Mouse (Mus musculus): ENCODE data around the gene Eif3k. TPM values are rescaled to one million over a fixed set of nuclear protein-coding genes. Genes with fewer than 3 reads are reported as not detected.

Gene Eif3k
- polyA plus RNA-seq, 1 experiment from 2014 or later: 373 TPM

DNA sequence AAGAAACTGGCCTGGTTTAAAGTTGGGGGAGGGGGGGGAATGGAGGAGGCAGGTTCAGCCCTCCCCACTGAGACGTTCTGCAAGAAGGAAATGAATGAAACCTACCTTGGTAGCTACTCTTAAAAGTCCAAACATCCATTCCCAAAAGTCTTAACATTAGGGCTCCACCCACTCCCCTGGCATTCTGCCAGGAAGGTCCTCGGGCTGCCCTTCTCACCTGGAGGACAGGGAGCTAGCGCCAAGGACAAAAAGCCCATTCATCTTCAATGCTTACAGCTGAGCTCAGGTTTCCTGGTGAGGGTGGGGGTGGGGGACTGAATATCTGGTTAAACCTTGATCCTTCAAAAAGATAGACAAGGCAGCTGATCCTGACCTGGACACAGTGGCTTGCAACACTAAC lies 52.3 kb downstream of the Eif3k start:
- H3K27ac ChIP-seq: peak overlapping the region; percentile 83
- ATAC-seq (ENCODE audit: insufficient read depth, low FRiP score, low read depth): peak; percentile 16; the same call in 1 of the 2 replicates
- no peaks in the 10 kb centered on the region for H3K36me3 ChIP-seq
- H3K4me2 ChIP-seq: no peak overlapping the region
- no peaks in the 10 kb centered on the region for H3K9me3 ChIP-seq
- no peak overlapping the region for H3K4me3 ChIP-seq (replicated peaks)
- peaks cover 62% of the 10 kb centered on the region for H3K4me1 ChIP-seq
- no peaks in the 10 kb centered on the region for H3K27me3 ChIP-seq (replicated peaks)
- no peak overlapping the region for H3K9ac ChIP-seq
- WGBS: 20% methylated on average over 3 of the region's 3 CpGs

DNA sequence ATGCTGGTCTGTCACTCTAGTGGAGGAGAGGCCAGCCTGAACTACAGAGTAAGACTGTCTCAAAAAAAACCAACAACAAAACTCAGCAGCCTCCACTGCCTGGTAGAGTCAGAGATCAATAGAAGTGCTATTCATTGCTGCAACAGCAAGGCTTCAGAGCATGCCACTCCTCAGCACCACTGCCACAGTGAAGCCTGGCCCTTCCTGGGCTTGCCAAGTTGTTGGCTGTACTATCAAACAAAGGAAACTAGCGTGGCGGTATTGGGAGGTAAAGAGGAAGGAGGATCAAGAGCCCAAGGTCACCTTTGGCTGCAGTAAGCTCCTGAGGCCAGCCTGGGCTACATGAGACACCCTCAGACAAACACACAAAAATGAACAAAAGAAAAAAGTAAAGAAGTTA lies 55.5 kb downstream of the Eif3k start:
- Histone ChIP-seq H3K27ac (peak overlapping the region; percentile 93), H3K36me3 (no peaks in the 10 kb centered on the region), H3K9me3 (no peaks in the 10 kb centered on the region), H3K4me2 (no peak overlapping the region), H3K4me1 (peaks cover 78% of the 10 kb centered on the region), H3K9ac (no peak overlapping the region), H3K27me3 (replicated peaks) (no peaks in the 10 kb centered on the region), H3K4me3 (replicated peaks) (no peak overlapping the region)
- WGBS: 43% methylated on average over 2 of the region's 2 CpGs
- no peak for ATAC-seq (ENCODE audit: insufficient read depth, low FRiP score, low read depth)

- H3K27me3 ChIP-seq (replicated peaks): no peaks in the 10 kb centered on the region
- H3K9me3 ChIP-seq: no peaks in the 10 kb centered on the region
- 17% methylated on average over 9 of the region's 9 CpGs for WGBS
- no peak overlapping the region for H3K4me3 ChIP-seq (replicated peaks)
- H3K9ac ChIP-seq: no peak overlapping the region
- H3K27ac ChIP-seq: peak overlapping the region; percentile 93
- peaks cover 77% of the 10 kb centered on the region for H3K4me1 ChIP-seq
- no peaks in the 10 kb centered on the region for H3K36me3 ChIP-seq
- ATAC-seq (ENCODE audit: insufficient read depth, low FRiP score, low read depth): peak; percentile 79
- H3K4me2 ChIP-seq: peak overlapping the region; percentile 22; the same call in 1 of the 2 replicates
These were observed 56.3 kb downstream of the Eif3k start for GRCm38 (mm10) chr7:28925317-28925716.

DNA sequence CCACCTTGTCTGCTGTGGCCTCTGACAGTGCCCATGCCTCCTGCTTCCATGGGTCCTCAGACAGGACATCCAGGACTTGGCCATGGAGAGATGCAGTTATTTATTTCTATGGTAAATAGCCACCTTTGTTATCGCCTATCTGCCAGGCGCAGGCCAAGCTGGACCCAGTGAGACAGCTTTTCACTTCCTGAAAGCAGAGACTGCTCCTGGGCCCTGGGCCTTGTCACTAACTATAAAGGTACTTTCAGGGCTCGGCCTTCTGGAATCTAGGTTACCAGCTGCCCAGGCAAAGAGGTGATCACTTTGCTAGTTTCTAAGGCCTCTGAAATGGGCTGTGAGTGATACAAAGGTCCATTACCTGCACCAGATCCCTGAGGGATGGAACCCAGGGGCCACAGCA lies 56.9 kb downstream of the Eif3k start:
- Histone ChIP-seq H3K4me3 (replicated peaks) (no peak overlapping the region), H3K36me3 (no peaks in the 10 kb centered on the region), H3K9ac (no peak overlapping the region), H3K27me3 (replicated peaks) (no peaks in the 10 kb centered on the region), H3K4me2 (peak overlapping the region; percentile 22; the same call in 1 of the 2 replicates), H3K27ac (peak overlapping the region; percentile 93), H3K9me3 (no peaks in the 10 kb centered on the region), H3K4me1 (peaks cover 77% of the 10 kb centered on the region)
- no peak for ATAC-seq (ENCODE audit: insufficient read depth, low FRiP score, low read depth)
- 56% methylated on average over 3 of the region's 3 CpGs for WGBS

DNA sequence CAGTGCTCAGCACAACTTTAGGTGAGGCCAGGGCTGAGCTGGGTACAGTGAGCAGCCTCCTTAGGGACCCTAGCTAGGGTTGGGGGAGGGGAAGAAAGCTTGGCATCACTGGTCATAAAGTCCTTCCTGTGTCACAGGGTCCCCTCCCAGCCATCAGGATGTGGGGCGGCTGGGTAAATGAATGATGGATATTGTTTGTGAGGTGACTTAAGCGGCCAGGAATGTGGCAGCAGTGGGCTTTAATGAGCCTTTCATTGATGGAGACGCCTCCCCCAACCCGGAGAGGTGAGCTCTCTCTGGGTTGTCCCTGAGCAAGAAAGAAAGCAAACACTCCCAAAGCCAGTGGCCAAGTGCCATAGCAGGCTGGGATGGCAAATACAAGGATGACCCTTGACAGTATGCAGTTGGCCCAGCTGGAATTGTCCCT lies 57.8 kb downstream of the Eif3k start:
- no peaks in the 10 kb centered on the region for H3K27me3 ChIP-seq (replicated peaks)
- peak; percentile 20; the same call in 1 of the 2 replicates for ATAC-seq (ENCODE audit: insufficient read depth, low FRiP score, low read depth)
- no peak overlapping the region for H3K4me3 ChIP-seq (replicated peaks)
- H3K4me1 ChIP-seq: peaks cover 78% of the 10 kb centered on the region
- no peaks in the 10 kb centered on the region for H3K9me3 ChIP-seq
- 0 out of 2 replicates have a peak overlapping the region, but pooled peaks have one; percentile 16 for H3K4me2 ChIP-seq
- 13% methylated on average over 4 of the region's 4 CpGs for WGBS
- H3K9ac ChIP-seq: no peak overlapping the region
- H3K27ac ChIP-seq: peak overlapping the region; percentile 93
- no peaks in the 10 kb centered on the region for H3K36me3 ChIP-seq

- Histone ChIP-seq H3K4me2 (no peak overlapping the region), H3K4me1 (peaks cover 88% of the 10 kb centered on the region), H3K9ac (no peak overlapping the region), H3K4me3 (replicated peaks) (no peak overlapping the region), H3K9me3 (no peaks in the 10 kb centered on the region), H3K36me3 (no peaks in the 10 kb centered on the region), H3K27me3 (replicated peaks) (no peaks in the 10 kb centered on the region), H3K27ac (peak overlapping the region; percentile 93; the same call in 1 of the 2 replicates)
- 63% methylated on average over 4 of the region's 4 CpGs for WGBS
- ATAC-seq (ENCODE audit: insufficient read depth, low FRiP score, low read depth): no peak
These were observed 59.1 kb downstream of the Eif3k start for GRCm38 (mm10) chr7:28922606-28923005.

DNA sequence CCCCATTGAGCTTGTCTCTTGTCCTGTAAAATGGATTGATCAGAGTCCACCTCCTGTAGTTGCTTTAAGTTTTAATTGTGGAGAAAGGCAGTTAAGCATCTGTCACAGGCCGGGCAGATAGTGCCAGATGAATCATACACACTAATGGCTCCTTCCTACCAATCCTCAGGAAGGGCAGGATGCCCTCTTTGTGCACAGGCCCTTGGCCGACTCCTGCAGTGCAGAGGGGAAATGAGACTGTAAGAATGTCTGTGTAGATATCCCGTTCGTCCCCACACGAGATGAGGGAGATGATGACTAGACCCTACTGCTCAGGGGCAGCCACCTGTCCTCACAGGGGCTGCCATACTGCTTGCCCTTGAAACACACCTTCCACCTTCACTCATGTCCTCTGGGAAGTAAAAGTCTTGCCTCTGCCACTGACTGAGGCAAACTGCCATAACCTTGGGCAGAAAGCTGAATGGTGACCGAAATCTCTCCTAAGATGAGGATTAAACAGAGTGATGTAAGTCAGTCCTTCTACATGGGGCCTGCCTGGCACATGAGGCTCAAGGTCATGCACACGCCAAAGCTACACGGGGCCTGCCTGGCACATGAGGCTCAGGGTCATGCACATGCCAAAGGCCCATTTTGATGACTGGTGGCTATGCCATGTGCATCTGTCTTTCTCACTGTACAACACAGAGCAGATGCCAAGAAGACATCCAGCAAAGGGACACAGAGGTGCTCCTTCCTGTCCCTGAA lies 59.8 kb downstream of the Eif3k start:
- no peak for ATAC-seq (ENCODE audit: insufficient read depth, low FRiP score, low read depth)
- Histone ChIP-seq H3K4me3 (replicated peaks) (no peak overlapping the region), H3K9me3 (no peaks in the 10 kb centered on the region), H3K27me3 (replicated peaks) (no peaks in the 10 kb centered on the region), H3K27ac (peak overlapping the region; percentile 93), H3K36me3 (no peaks in the 10 kb centered on the region), H3K4me1 (peaks cover 88% of the 10 kb centered on the region), H3K9ac (no peak overlapping the region), H3K4me2 (no peak overlapping the region)
- WGBS: 76% methylated on average over 8 of the region's 8 CpGs

Other genes with a start within 250 kb of the Eif3k start
- gene Mrps12, start 240.0 kb downstream of the Eif3k start, polyA plus RNA-seq (2015; fragmentation: Nextera tagmentation; extraction: Ambion mirVana): 138 and 143 TPM in 2 replicates
- 20.8 and 26.2 TPM in 2 replicates for gene Sars2, start 239.9 kb downstream of the Eif3k start, polyA plus RNA-seq (2015; fragmentation: Nextera tagmentation; extraction: Ambion mirVana)
- gene Ccer2, start 225.7 kb downstream of the Eif3k start, polyA plus RNA-seq (2015; fragmentation: Nextera tagmentation; extraction: Ambion mirVana): 0.19 TPM in 1 of 2 replicates, not detected in the other
- gene Sirt2, start 215.1 kb downstream of the Eif3k start, polyA plus RNA-seq (2015; fragmentation: Nextera tagmentation; extraction: Ambion mirVana): 56.9 and 57.8 TPM in 2 replicates
- gene Nfkbib, start 214.4 kb downstream of the Eif3k start, polyA plus RNA-seq (2015; fragmentation: Nextera tagmentation; extraction: Ambion mirVana): 38.7 and 40.1 TPM in 2 replicates
- gene Rinl, start 192.9 kb downstream of the Eif3k start, polyA plus RNA-seq (2015; fragmentation: Nextera tagmentation; extraction: Ambion mirVana): 6.2 and 6.6 TPM in 2 replicates
- 239 and 240 TPM in 2 replicates for gene Hnrnpl, start 173.3 kb downstream of the Eif3k start, polyA plus RNA-seq (2015; fragmentation: Nextera tagmentation; extraction: Ambion mirVana)
- 175 and 195 TPM in 2 replicates for gene Ech1, start 156.6 kb downstream of the Eif3k start, polyA plus RNA-seq (2015; fragmentation: Nextera tagmentation; extraction: Ambion mirVana)
- gene Lgals4, start 148.0 kb downstream of the Eif3k start, polyA plus RNA-seq (2015; fragmentation: Nextera tagmentation; extraction: Ambion mirVana): 340 and 467 TPM in 2 replicates
- 2.2 TPM in 2 replicates for gene Lgals7, start 118.0 kb downstream of the Eif3k start, polyA plus RNA-seq (2015; fragmentation: Nextera tagmentation; extraction: Ambion mirVana)
- gene Capn12, start 100.4 kb downstream of the Eif3k start, polyA plus RNA-seq (2015; fragmentation: Nextera tagmentation; extraction: Ambion mirVana): 0.34 and 0.45 TPM in 2 replicates
- 319 and 341 TPM in 2 replicates for gene Actn4, start 19.5 kb downstream of the Eif3k start, polyA plus RNA-seq (2015; fragmentation: Nextera tagmentation; extraction: Ambion mirVana)
- 7.8 and 9.3 TPM in 2 replicates for gene Map4k1, start 186 bp upstream of the Eif3k start, polyA plus RNA-seq (2015; fragmentation: Nextera tagmentation; extraction: Ambion mirVana)
- gene Ryr1, start 143.3 kb upstream of the Eif3k start, polyA plus RNA-seq (2015; fragmentation: Nextera tagmentation; extraction: Ambion mirVana): 0.30 and 0.76 TPM in 2 replicates
- 0.75 and 0.76 TPM in 2 replicates for gene Rasgrp4, start 153.0 kb upstream of the Eif3k start, polyA plus RNA-seq (2015; fragmentation: Nextera tagmentation; extraction: Ambion mirVana)
- gene Fam98c, start 174.4 kb upstream of the Eif3k start, polyA plus RNA-seq (2015; fragmentation: Nextera tagmentation; extraction: Ambion mirVana): 24.8 and 26.7 TPM in 2 replicates
- gene Ggn, start 188.3 kb upstream of the Eif3k start, polyA plus RNA-seq (2015; fragmentation: Nextera tagmentation; extraction: Ambion mirVana): 0.42 and 0.66 TPM in 2 replicates
- gene Spred3, start 188.5 kb upstream of the Eif3k start, polyA plus RNA-seq (2015; fragmentation: Nextera tagmentation; extraction: Ambion mirVana): 1.9 and 2.2 TPM in 2 replicates
- 225 and 237 TPM in 2 replicates for gene Psmd8, start 198.8 kb upstream of the Eif3k start, polyA plus RNA-seq (2015; fragmentation: Nextera tagmentation; extraction: Ambion mirVana)
- gene Catsperg1, start 232.2 kb upstream of the Eif3k start, polyA plus RNA-seq (2015; fragmentation: Nextera tagmentation; extraction: Ambion mirVana): 0.60 and 1.2 TPM in 2 replicates